Mouse (Mus musculus) forebrain, postnatal 0 days (tissue): ENCODE measurements around the gene Gm9999. TPM values are rescaled to one million over a fixed set of nuclear protein-coding genes. Genes with fewer than 3 reads are reported as not detected.
"Not testable (repeated sequence)": the region's sequence is repeated elsewhere in the genome, so short reads cannot be mapped to it uniquely, and the experiment has no call there.

Source experiments
- ATAC-seq: fragments of 200-750 bp; cut with Nextera tagmentation; 2 replicates; pipeline ENCODE4 v1.8.0; 2017; ENCODE audit warnings: mild to moderate bottlenecking, moderate library complexity
- DNase-seq: peaks from one replicate; pipeline ENCODE4 v3.0.0-alpha.2; 2015
- H3K27ac ChIP-seq: fragments of 300-500 bp; sonication (generic); 2 replicates; pipeline ENCODE4 v1.5.1; 2014; ENCODE audit warnings: low read depth, mild to moderate bottlenecking, antibody characterized with exemption, low read length, moderate library complexity, mixed read lengths
- H3K27me3 ChIP-seq: fragments of 300-500 bp; sonication (generic); 2 replicates; pipeline ENCODE4 v1.6.1; 2014; ENCODE audit warnings: mild to moderate bottlenecking, low read length, mixed read lengths; ENCODE audit not compliant: insufficient read depth
- H3K36me3 ChIP-seq: fragments of 300-500 bp; sonication (generic); 2 replicates; pipeline ENCODE4 v1.6.1; 2014; ENCODE audit warnings: mild to moderate bottlenecking, moderate library complexity; ENCODE audit not compliant: insufficient read depth
- H3K4me1 ChIP-seq: fragments of 300-500 bp; sonication (generic); 2 replicates; pipeline ENCODE4 v1.6.1; 2014; ENCODE audit warnings: antibody characterized with exemption; ENCODE audit not compliant: insufficient read depth
- H3K4me2 ChIP-seq: fragments of 300-500 bp; sonication (generic); 2 replicates; pipeline ENCODE4 v1.6.1; 2014; ENCODE audit warnings: low read depth, mild to moderate bottlenecking, moderate library complexity
- H3K4me3 ChIP-seq: fragments of 300-500 bp; sonication (generic); 2 replicates; pipeline ENCODE4 v1.5.1; 2014; ENCODE audit warnings: low read depth, low read length, mixed read lengths
- H3K9ac ChIP-seq: fragments of 300-500 bp; sonication (generic); 2 replicates; pipeline ENCODE4 v1.6.1; 2014; ENCODE audit warnings: mild to moderate bottlenecking
- H3K9me3 ChIP-seq: fragments of 300-500 bp; sonication (generic); 2 replicates; pipeline ENCODE4 v1.6.1; 2016; ENCODE audit warnings: low read length
- CTCF ChIP-seq: sonication (generic); IDR thresholded peaks from 2 replicates; pipeline ENCODE4 v1.5.1; 2016; ENCODE audit warnings: antibody characterized with exemption, control low read depth, low read depth
- WGBS: fragments of 180-500 bp; shearing (Covaris S2); extraction: QIAGEN DNeasy Blood & Tissue Kit; methylation state at CpG from one replicate; pipeline ENCODE4 v1.1.7; 2014; 5-methylcytosine and 5-hydroxymethylcytosine counted together
- polyA plus RNA-seq: library from polyadenylated mRNA; unstranded; fragments of >200 nt; fragmentation: Nextera tagmentation; extraction: Ambion mirVana; gene quantifications from 2 replicates; pipeline ENCODE4 v1.2.1, GENCODE M21; 2015
- total RNA-seq: library from RNA; depleted of rRNA; stranded (reverse); fragments of >200 nt; gene quantifications from 2 replicates; pipeline ENCODE4 v1.2.3, GENCODE M21; 2014

The Gm9999 gene
- total and polyA plus RNA-seq, 2 experiments from 2014 or later, result not detected

- no peak for ATAC-seq
- no peak overlapping the region for H3K4me2 ChIP-seq
- WGBS, result 79% methylated on average over 7 of the region's 7 CpGs
Measured at GRCm38 (mm10) chr7:47017146-47017545, 33.8 kb downstream of the Gm9999 start.

DNA sequence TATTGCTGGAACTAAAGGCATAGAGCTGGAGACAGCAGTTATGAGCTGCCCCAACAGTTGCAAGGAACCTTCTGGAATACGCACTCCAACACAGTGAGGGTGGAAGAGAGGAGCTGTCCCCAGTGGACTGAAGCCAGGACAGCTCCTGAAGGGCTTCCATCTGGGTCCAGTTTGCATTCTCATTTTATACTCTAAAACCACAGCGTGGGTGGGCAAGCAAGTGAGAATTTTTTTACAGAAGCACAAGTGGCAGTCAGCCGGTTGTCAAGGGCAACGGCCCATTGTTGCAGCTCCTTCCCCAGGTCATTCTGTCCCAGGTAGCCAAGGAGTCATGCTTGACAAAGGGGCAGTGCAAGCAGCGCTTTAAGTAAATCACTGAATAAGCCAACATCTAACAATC lies 36.3 kb downstream of the Gm9999 start:
- no peak for ATAC-seq

More at GRCm38 (mm10) chr7:47017146-47017545, 33.8 kb downstream of the Gm9999 start:
- no peak overlapping the region for H3K4me3 ChIP-seq
- H3K9me3 ChIP-seq, result no peaks in the 10 kb centered on the region
- no peak overlapping the region for H3K9ac ChIP-seq
- no peak overlapping the region for H3K27ac ChIP-seq
- no peak for TF ChIP-seq CTCF
- H3K27me3 ChIP-seq, result no peaks in the 10 kb centered on the region
- DNase-seq, result no peak
- H3K36me3 ChIP-seq, result no peaks in the 10 kb centered on the region
- no peaks in the 10 kb centered on the region for H3K4me1 ChIP-seq

DNA sequence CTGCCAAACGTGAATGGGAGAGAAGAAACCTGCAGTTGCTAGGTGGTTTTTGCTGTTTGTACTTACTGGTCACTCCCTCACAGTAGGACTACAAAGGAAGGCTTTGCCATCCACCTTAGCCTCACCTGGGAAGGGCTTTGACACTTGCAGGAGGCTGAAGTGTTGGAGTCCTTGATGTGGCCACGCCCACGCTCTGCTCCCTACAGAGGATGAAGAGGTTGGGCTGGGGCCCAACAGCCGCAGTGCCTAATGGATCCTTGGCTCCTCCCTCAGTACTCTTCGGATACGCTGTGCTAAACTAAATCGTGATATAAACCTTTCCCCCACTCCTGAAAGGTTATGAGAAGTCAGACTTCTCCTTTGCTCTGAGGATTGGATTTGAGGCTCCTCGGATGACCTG lies 37.6 kb downstream of the Gm9999 start:
- no peak for ATAC-seq

More for the DNA sequence above, 36.3 kb downstream of the Gm9999 start:
- no peak overlapping the region for H3K4me2 ChIP-seq
- no peaks in the 10 kb centered on the region for H3K27me3 ChIP-seq
- WGBS, result 52% methylated on average over 5 of the region's 5 CpGs
- H3K4me1 ChIP-seq, result no peaks in the 10 kb centered on the region
- no peaks in the 10 kb centered on the region for H3K9me3 ChIP-seq
- no peak overlapping the region for H3K9ac ChIP-seq
- H3K4me3 ChIP-seq, result no peak overlapping the region
- no peak for DNase-seq
- no peaks in the 10 kb centered on the region for H3K36me3 ChIP-seq
- no peak overlapping the region for H3K27ac ChIP-seq
- TF ChIP-seq CTCF, result no peak

GRCm38 (mm10) chr7:47022482-47022881 lies 39.1 kb downstream of the Gm9999 start:
- H3K4me3 ChIP-seq, result no peak overlapping the region
- H3K36me3 ChIP-seq, result no peaks in the 10 kb centered on the region
- H3K4me2 ChIP-seq, result no peak overlapping the region
- no peak for TF ChIP-seq CTCF
- ATAC-seq, result no peak
- H3K9me3 ChIP-seq, result no peaks in the 10 kb centered on the region
- H3K27ac ChIP-seq, result no peak overlapping the region
- no peaks in the 10 kb centered on the region for H3K4me1 ChIP-seq
- DNase-seq, result no peak
- WGBS, result 77% methylated on average over 8 of the region's 8 CpGs
- H3K9ac ChIP-seq, result no peak overlapping the region
- no peaks in the 10 kb centered on the region for H3K27me3 ChIP-seq

More for the DNA sequence above, 37.6 kb downstream of the Gm9999 start:
- Histone ChIP-seq H3K4me1 (no peaks in the 10 kb centered on the region), H3K36me3 (no peaks in the 10 kb centered on the region), H3K9ac (no peak overlapping the region), H3K4me3 (no peak overlapping the region), H3K9me3 (no peaks in the 10 kb centered on the region), H3K4me2 (no peak overlapping the region), H3K27ac (no peak overlapping the region), H3K27me3 (no peaks in the 10 kb centered on the region)
- DNase-seq, result no peak
- 12% methylated on average over 8 of the region's 8 CpGs for WGBS
- TF ChIP-seq CTCF, result no peak

DNA sequence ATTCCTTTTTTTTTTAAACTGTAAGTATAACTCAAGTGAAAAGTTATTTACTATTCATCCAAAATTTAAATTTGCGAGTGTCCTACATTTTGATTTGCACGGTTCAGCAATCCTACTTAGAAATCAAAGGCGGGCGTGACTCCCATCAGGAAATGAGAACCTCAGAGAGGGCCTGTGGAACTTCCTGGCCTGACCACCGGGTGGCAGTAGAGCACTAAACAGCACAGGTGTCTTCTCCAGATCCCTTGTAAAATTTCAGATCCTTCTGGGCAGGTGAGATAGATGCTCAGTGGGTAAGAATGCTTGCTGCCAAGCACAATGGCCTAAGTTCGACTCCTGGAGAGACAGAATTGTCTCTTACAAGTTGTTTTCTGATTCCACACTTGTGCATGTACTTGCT lies 40.1 kb downstream of the Gm9999 start:
- DNase-seq (peak; percentile 86), ATAC-seq (peak; percentile 75)
- Histone ChIP-seq H3K36me3 (no peaks in the 10 kb centered on the region), H3K9ac (no peak overlapping the region), H3K27me3 (no peaks in the 10 kb centered on the region), H3K4me3 (no peak overlapping the region), H3K9me3 (no peaks in the 10 kb centered on the region), H3K4me2 (no peak overlapping the region), H3K4me1 (no peaks in the 10 kb centered on the region), H3K27ac (no peak overlapping the region)
- WGBS, result 8% methylated on average over 6 of the region's 6 CpGs
- peak; percentile 87 for TF ChIP-seq CTCF

- ATAC-seq (no peak), DNase-seq (no peak)
- 89% methylated on average over 7 of the region's 7 CpGs for WGBS
- no peak overlapping the region for H3K4me2 ChIP-seq
- no peaks in the 10 kb centered on the region for H3K9me3 ChIP-seq
- no peaks in the 10 kb centered on the region for H3K27me3 ChIP-seq
- no peak overlapping the region for H3K9ac ChIP-seq
- H3K4me1 ChIP-seq, result no peaks in the 10 kb centered on the region
- TF ChIP-seq CTCF, result no peak
- no peak overlapping the region for H3K4me3 ChIP-seq
- no peaks in the 10 kb centered on the region for H3K36me3 ChIP-seq
- H3K27ac ChIP-seq, result no peak overlapping the region
Measured at GRCm38 (mm10) chr7:47024454-47024853, 41.1 kb downstream of the Gm9999 start.

GRCm38 (mm10) chr7:47025429-47025828 lies 42.0 kb downstream of the Gm9999 start:
- WGBS, result 47% methylated on average over 9 of the region's 9 CpGs
- ATAC-seq, result no peak; the same call in 1 of the 2 replicates

GRCm38 (mm10) chr7:47026899-47027298 lies 43.5 kb downstream of the Gm9999 start:
- not testable (repeated sequence) for H3K9ac ChIP-seq, H3K27me3 ChIP-seq
- 81% methylated on average over 3 of the region's 3 CpGs for WGBS

More at GRCm38 (mm10) chr7:47025429-47025828, 42.0 kb downstream of the Gm9999 start:
- Histone ChIP-seq H3K9ac (no peak overlapping the region), H3K36me3 (no peaks in the 10 kb centered on the region), H3K4me3 (no peak overlapping the region), H3K27ac (no peak overlapping the region), H3K4me1 (no peaks in the 10 kb centered on the region), H3K4me2 (no peak overlapping the region), H3K27me3 (no peaks in the 10 kb centered on the region), H3K9me3 (no peaks in the 10 kb centered on the region)
- no peak for DNase-seq
- TF ChIP-seq CTCF, result no peak

More at GRCm38 (mm10) chr7:47026899-47027298, 43.5 kb downstream of the Gm9999 start:
- not testable (repeated sequence) for ATAC-seq, H3K27ac ChIP-seq, H3K36me3 ChIP-seq, H3K4me1 ChIP-seq, H3K4me3 ChIP-seq, H3K9me3 ChIP-seq, DNase-seq, H3K4me2 ChIP-seq
